Mouse (Mus musculus) CH12.LX (cell line): Measurements from ENCODE around the gene Rpa2. TPM values are rescaled to one million over a fixed set of nuclear protein-coding genes. Genes with fewer than 3 reads are reported as not detected.
A peak's percentile ranks its signal among the peaks of the same experiment; 100 is the strongest.

ENCODE experiments used
- DNase-seq: peaks from one replicate; pipeline ENCODE4 v3.0.0-alpha.2; 2013; ENCODE audit errors: extremely low read depth
- H3K27ac ChIP-seq: 2 replicates; pipeline ENCODE4 v1.5.1; 2012; ENCODE audit warnings: low read depth, mild to moderate bottlenecking, control low read depth, moderate library complexity; ENCODE audit not compliant: insufficient read depth
- H3K27me3 ChIP-seq: replicated peaks from 2 replicates; pipeline ENCODE3; 2012; ENCODE audit warnings: inconsistent platforms
- H3K36me3 ChIP-seq, 2 experiments: replicated peaks in 1 of 2; 2 replicates each; pipeline versions ENCODE3 to v1.6.1; 2012; ENCODE audit warnings: inconsistent platforms in 1 of 2, low read length in 1 of 2, mild to moderate bottlenecking in 1 of 2, mixed read lengths in 1 of 2, moderate library complexity in 1 of 2; ENCODE audit not compliant: control insufficient read depth in 1 of 2, insufficient read depth in 1 of 2
- H3K4me1 ChIP-seq, 2 experiments: 2 replicates each; pipeline ENCODE4 v1.6.1; 2012; ENCODE audit warnings: inconsistent platforms in 1 of 2, moderate library complexity in 1 of 2; ENCODE audit not compliant: insufficient read depth in 2 of 2, control insufficient read depth in 1 of 2
- H3K4me2 ChIP-seq: 2 replicates; pipeline ENCODE4 v1.6.1; 2012; ENCODE audit warnings: low read depth, mild to moderate bottlenecking, control low read depth; ENCODE audit not compliant: poor library complexity, insufficient read depth, severe bottlenecking
- H3K4me3 ChIP-seq, 3 experiments: fragments of 150-350 bp in 1 of 3; sonication (generic) in 1 of 3; replicated peaks in 1 of 3; 2 replicates each; pipeline versions ENCODE3 to v1.5.1; 2011 to 2012; ENCODE audit warnings: low read depth in 2 of 3, low read length in 2 of 3, mild to moderate bottlenecking in 2 of 3, moderate library complexity in 2 of 3, control low read depth in 1 of 3, improper control_type of control experiment in 1 of 3, inconsistent platforms in 1 of 3, mixed read lengths in 1 of 3; ENCODE audit not compliant: poor library complexity in 1 of 3
- H3K79me2 ChIP-seq: replicated peaks from 2 replicates; pipeline ENCODE4 v1.6.1; 2012; ENCODE audit warnings: mild to moderate bottlenecking, moderate library complexity; ENCODE audit not compliant: control insufficient read depth, poor library complexity, insufficient read depth, severe bottlenecking; ENCODE audit errors: extremely low read depth
- H3K9ac ChIP-seq: 2 replicates; pipeline ENCODE4 v1.6.1; 2012; ENCODE audit warnings: low read depth, mild to moderate bottlenecking, control low read depth, moderate library complexity; ENCODE audit not compliant: insufficient read depth
- H3K9me3 ChIP-seq: replicated peaks from 2 replicates; pipeline ENCODE3; 2012; ENCODE audit warnings: low read length, inconsistent platforms, mixed read lengths
- BHLHE40 ChIP-seq: IDR thresholded peaks from 2 replicates; pipeline ENCODE4 v1.6.1; 2011; ENCODE audit warnings: mild to moderate bottlenecking, low read depth, low read length, improper control_type of control experiment
- CHD1 ChIP-seq: IDR thresholded peaks from 2 replicates; pipeline ENCODE4 v1.6.1; 2012; ENCODE audit warnings: low read depth, low read length, improper control_type of control experiment, inconsistent platforms
- CHD2 ChIP-seq: IDR thresholded peaks from 2 replicates; pipeline ENCODE4 v1.6.1; 2011; ENCODE audit warnings: low read length, improper control_type of control experiment
- CTCF ChIP-seq, 2 experiments: IDR thresholded peaks in 1 of 2; conservative IDR thresholded peaks in 1 of 2; 2 replicates each; pipeline ENCODE4 v1.5.1; 2011 to 2012; ENCODE audit warnings: low read depth in 2 of 2, low read length in 2 of 2, improper control_type of control experiment in 1 of 2, inconsistent platforms in 1 of 2, mild to moderate bottlenecking in 1 of 2, moderate library complexity in 1 of 2
- E2F4 ChIP-seq: IDR thresholded peaks from 2 replicates; pipeline ENCODE4 v1.6.1; 2011; ENCODE audit warnings: low read depth, low read length, improper control_type of control experiment; ENCODE audit not compliant: insufficient replicate concordance
- ELF1 ChIP-seq: IDR thresholded peaks from 2 replicates; pipeline ENCODE4 v1.6.1; 2014; ENCODE audit warnings: low read depth, mild to moderate bottlenecking, inconsistent platforms, low read length, improper control_type of control experiment
- EP300 ChIP-seq: IDR thresholded peaks from 2 replicates; pipeline ENCODE4 v1.6.1; 2011; ENCODE audit warnings: low read length, improper control_type of control experiment
- ETS1 ChIP-seq: conservative IDR thresholded peaks from 2 replicates; pipeline ENCODE4 v1.6.1; 2012; ENCODE audit warnings: low read depth, mild to moderate bottlenecking, inconsistent platforms, low read length, improper control_type of control experiment, moderate library complexity
- GABPA ChIP-seq: IDR thresholded peaks from 2 replicates; pipeline ENCODE4 v1.6.1; 2012; ENCODE audit warnings: low read depth, low read length, improper control_type of control experiment, inconsistent platforms; ENCODE audit not compliant: insufficient replicate concordance
- IRF4 ChIP-seq: IDR thresholded peaks from 2 replicates; pipeline ENCODE4 v1.6.1; 2014; ENCODE audit warnings: low read depth, mild to moderate bottlenecking, inconsistent platforms, low read length, improper control_type of control experiment
- JUND ChIP-seq: conservative IDR thresholded peaks from 2 replicates; pipeline ENCODE4 v1.6.1; 2011; ENCODE audit warnings: low read depth, low read length, improper control_type of control experiment
- KAT2A ChIP-seq: IDR thresholded peaks from 2 replicates; pipeline ENCODE4 v1.6.1; 2012; ENCODE audit warnings: low read length, improper control_type of control experiment, inconsistent platforms; ENCODE audit not compliant: insufficient replicate concordance
- MAFK ChIP-seq: IDR thresholded peaks from 2 replicates; pipeline ENCODE4 v1.6.1; 2011; ENCODE audit warnings: low read length, improper control_type of control experiment; ENCODE audit not compliant: insufficient replicate concordance
- MAX ChIP-seq: IDR thresholded peaks from 2 replicates; pipeline ENCODE4 v1.6.1; 2011; ENCODE audit warnings: low read length, improper control_type of control experiment
- MAZ ChIP-seq: IDR thresholded peaks from 2 replicates; pipeline ENCODE4 v1.6.1; 2012; ENCODE audit warnings: low read depth, mild to moderate bottlenecking, inconsistent platforms, low read length, improper control_type of control experiment, moderate library complexity
- MEF2A ChIP-seq: IDR thresholded peaks from 2 replicates; pipeline ENCODE4 v1.6.1; 2014; ENCODE audit warnings: low read depth, mild to moderate bottlenecking, inconsistent platforms, low read length, improper control_type of control experiment, borderline replicate concordance
- MXI1 ChIP-seq: IDR thresholded peaks from 2 replicates; pipeline ENCODE4 v1.6.1; 2011; ENCODE audit warnings: mild to moderate bottlenecking, low read depth, low read length, improper control_type of control experiment
- MYC ChIP-seq: IDR thresholded peaks from 2 replicates; pipeline ENCODE4 v1.6.1; 2011; ENCODE audit warnings: low read depth, mild to moderate bottlenecking, improper control_type of control experiment, low read length
- NELFE ChIP-seq: IDR thresholded peaks from 2 replicates; pipeline ENCODE4 v1.6.1; 2011; ENCODE audit warnings: low read depth, low read length, improper control_type of control experiment
- NRF1 ChIP-seq: IDR thresholded peaks from 2 replicates; pipeline ENCODE4 v1.6.1; 2014; ENCODE audit warnings: low read depth, mild to moderate bottlenecking, inconsistent platforms, low read length, improper control_type of control experiment, moderate library complexity
- PAX5 ChIP-seq: IDR thresholded peaks from 2 replicates; pipeline ENCODE4 v1.6.1; 2012; ENCODE audit warnings: low read length, inconsistent platforms, mixed read lengths
- POLR2A ChIP-seq: IDR thresholded peaks from 2 replicates; pipeline ENCODE4 v1.6.1; 2011; ENCODE audit warnings: low read depth, mild to moderate bottlenecking, improper control_type of control experiment, low read length
- POLR2AphosphoS2 ChIP-seq: IDR thresholded peaks from 2 replicates; pipeline ENCODE4 v1.6.1; 2011; ENCODE audit warnings: low read depth, low read length, improper control_type of control experiment
- RCOR1 ChIP-seq: conservative IDR thresholded peaks from 2 replicates; pipeline ENCODE4 v1.6.1; 2012; ENCODE audit warnings: low read depth, mild to moderate bottlenecking, inconsistent platforms, low read length, improper control_type of control experiment
- SIN3A ChIP-seq: IDR thresholded peaks from 2 replicates; pipeline ENCODE4 v1.6.1; 2012; ENCODE audit warnings: low read length, improper control_type of control experiment, inconsistent platforms
- TBP ChIP-seq: conservative IDR thresholded peaks from 2 replicates; pipeline ENCODE4 v1.6.1; 2011; ENCODE audit warnings: low read depth, low read length, improper control_type of control experiment
- TCF12 ChIP-seq: IDR thresholded peaks from 2 replicates; pipeline ENCODE4 v1.6.1; 2014; ENCODE audit warnings: low read depth, mild to moderate bottlenecking, inconsistent platforms, low read length, improper control_type of control experiment
- ZC3H11A ChIP-seq: IDR thresholded peaks from 2 replicates; pipeline ENCODE4 v1.6.1; 2012; ENCODE audit warnings: low read depth, mild to moderate bottlenecking, inconsistent platforms, low read length, improper control_type of control experiment
- ZMIZ1 ChIP-seq: IDR thresholded peaks from 2 replicates; pipeline ENCODE4 v1.6.1; 2012; ENCODE audit warnings: low read depth, mild to moderate bottlenecking, inconsistent platforms, low read length, improper control_type of control experiment
- ZNF384 ChIP-seq: IDR thresholded peaks from 2 replicates; pipeline ENCODE4 v1.6.1; 2012; ENCODE audit warnings: low read depth, low read length, improper control_type of control experiment, inconsistent platforms
- dilution Hi-C: fragments of 300-500 bp; cut with MboI; formaldehyde crosslinking; loops from 2 replicates; pipeline ENCODE4 v1.14.3; 2020; ENCODE audit warnings: low sequenced_read_pairs; ENCODE audit not compliant: extremely low pct_unique_long_range_greater_than_20kb, extremely low pct_ligation_motif_present
- in situ Hi-C: fragments of 300-500 bp; cut with MboI; formaldehyde crosslinking; loops from 3 replicates; pipeline ENCODE4 v1.14.3; 2019; ENCODE audit warnings: low sequenced_read_pairs, low pct_ligation_motif_present, low pct_unique_long_range_greater_than_20kb, mixed read lengths
- polyA plus RNA-seq: library from polyadenylated mRNA; unstranded; fragments of >175 nt; gene quantifications from 2 replicates; pipeline ENCODE4 v1.2.1, GENCODE M21; 2012; ENCODE audit warnings: low read depth; ENCODE audit not compliant: insufficient read length
- total RNA-seq, 2 experiments: library from RNA; depleted of rRNA; stranded (reverse); fragments of 300-350 nt in 1 of 2; fragments of >200 nt in 1 of 2; gene quantifications; 2 replicates each; pipeline ENCODE4 v1.2.3; 2012 to 2014

The Rpa2 gene
- total and polyA plus RNA-seq, 3 experiments: 80.2 to 142 (median 97.9) TPM

- TF ChIP-seq PAX5 (no peak), ETS1 (peak; percentile 68), JUND (no peak), MXI1 (peak; percentile 60; the same call in 1 of the 2 replicates), TBP (no peak), POLR2AphosphoS2 (no peak), CHD1 (no peak)
These were observed 25.9 kb downstream of the Rpa2 start (continued) for GRCm38 (mm10) chr4:132794028-132794427.

GRCm38 (mm10) chr4:132794760-132795159, 26.6 kb downstream of the Rpa2 start:
- dilution Hi-C loops: no loop called here
- H3K27ac ChIP-seq: peak overlapping the region; percentile 45
- H3K4me2 ChIP-seq: peak overlapping the region; percentile 87
- no peaks in the 10 kb centered on the region for H3K27me3 ChIP-seq
- in situ Hi-C loops: no loop called here
- peak; percentile 58 for TF ChIP-seq POLR2A
- no peak for TF ChIP-seq ZMIZ1
- TF ChIP-seq ELF1: peak; percentile 8; the same call in 1 of the 2 replicates
- no peak for TF ChIP-seq MYC
- no peak for TF ChIP-seq ZC3H11A
- TF ChIP-seq SIN3A: 0 out of 2 replicates have a peak, but pooled peaks have one; percentile 37
- peak; percentile 4; the same call in 1 of the 2 replicates for TF ChIP-seq EP300
- TF ChIP-seq ETS1: peak; percentile 41; the same call in 1 of the 2 replicates
- TF ChIP-seq IRF4: 0 out of 2 replicates have a peak, but pooled peaks have one; percentile 9
- peaks cover 19 to 31% of the 10 kb centered on the region in 2 experiments for H3K36me3 ChIP-seq
- peaks cover 9 to 37% of the 10 kb centered on the region in 2 experiments for H3K4me1 ChIP-seq
- peak overlapping the region; percentile 87 for H3K9ac ChIP-seq
- peak overlapping the region; percentile 74 to 83 (median 81) for H3K4me3 ChIP-seq
- peak; percentile 74 for DNase-seq
- no peaks in the 10 kb centered on the region for H3K9me3 ChIP-seq
- peaks cover 16% of the 10 kb centered on the region for H3K79me2 ChIP-seq

- H3K4me2 ChIP-seq: peak overlapping the region; percentile 87
- dilution Hi-C loops: no loop called here
- H3K4me1 ChIP-seq: peaks cover 9 to 41% of the 10 kb centered on the region in 2 experiments
- peaks cover 16% of the 10 kb centered on the region for H3K79me2 ChIP-seq
- H3K27ac ChIP-seq: peak overlapping the region; percentile 45
- in situ Hi-C loops: no loop called here
- H3K9me3 ChIP-seq: no peaks in the 10 kb centered on the region
- DNase-seq: no peak
- H3K9ac ChIP-seq: peak overlapping the region; percentile 87
- no peaks in the 10 kb centered on the region for H3K27me3 ChIP-seq
- H3K36me3 ChIP-seq: peaks cover 17 to 27% of the 10 kb centered on the region in 2 experiments
- peak overlapping the region; percentile 74 to 83 (median 81) for H3K4me3 ChIP-seq
- TF ChIP-seq MEF2A (no peak), ZNF384 (no peak), RCOR1 (no peak), ZC3H11A (no peak), KAT2A (no peak), MAZ (no peak), MAX (peak; percentile 42), NELFE (no peak), EP300 (no peak), BHLHE40 (no peak), MAFK (no peak), TCF12 (no peak), CTCF (conservative IDR thresholded peaks at IDR 0.05 in 1 of 2, IDR thresholded peaks at IDR 0.05 in 1 of 2; ENCODE audit: low read depth in 2 of 2, low read length in 2 of 2) (no peak), CHD2 (no peak), NRF1 (no peak), E2F4 (no peak), ELF1 (no peak), ETS1 (no peak), GABPA (no peak), CHD1 (peak; percentile 63; the same call in 1 of the 2 replicates), MYC (no peak; the same call in 1 of the 2 replicates), JUND (no peak), TBP (no peak)
These were observed 27.0 kb downstream of the Rpa2 start for GRCm38 (mm10) chr4:132795171-132795570.
